Mouse (Mus musculus) inflammation-experienced regulatory T-cells, adult 6 months (primary cell): ENCODE data around the gene H1fx. TPM values are rescaled to one million over a fixed set of nuclear protein-coding genes. Genes with fewer than 3 reads are reported as not detected.
"Not testable (repeated sequence)": the region's sequence is repeated elsewhere in the genome, so short reads cannot be mapped to it uniquely, and the experiment has no call there.

Experiments used
- ATAC-seq: one replicate; pipeline ENCODE4 v1.8.0; 2017
- polyA plus RNA-seq, 3 experiments: library from polyadenylated mRNA; unstranded; fragments of 100-300 nt; shearing (Covaris generic); gene quantifications; one replicate each; pipeline ENCODE4 v1.2.1; 2017

Gene H1fx
- polyA plus RNA-seq = not detected

DNA sequence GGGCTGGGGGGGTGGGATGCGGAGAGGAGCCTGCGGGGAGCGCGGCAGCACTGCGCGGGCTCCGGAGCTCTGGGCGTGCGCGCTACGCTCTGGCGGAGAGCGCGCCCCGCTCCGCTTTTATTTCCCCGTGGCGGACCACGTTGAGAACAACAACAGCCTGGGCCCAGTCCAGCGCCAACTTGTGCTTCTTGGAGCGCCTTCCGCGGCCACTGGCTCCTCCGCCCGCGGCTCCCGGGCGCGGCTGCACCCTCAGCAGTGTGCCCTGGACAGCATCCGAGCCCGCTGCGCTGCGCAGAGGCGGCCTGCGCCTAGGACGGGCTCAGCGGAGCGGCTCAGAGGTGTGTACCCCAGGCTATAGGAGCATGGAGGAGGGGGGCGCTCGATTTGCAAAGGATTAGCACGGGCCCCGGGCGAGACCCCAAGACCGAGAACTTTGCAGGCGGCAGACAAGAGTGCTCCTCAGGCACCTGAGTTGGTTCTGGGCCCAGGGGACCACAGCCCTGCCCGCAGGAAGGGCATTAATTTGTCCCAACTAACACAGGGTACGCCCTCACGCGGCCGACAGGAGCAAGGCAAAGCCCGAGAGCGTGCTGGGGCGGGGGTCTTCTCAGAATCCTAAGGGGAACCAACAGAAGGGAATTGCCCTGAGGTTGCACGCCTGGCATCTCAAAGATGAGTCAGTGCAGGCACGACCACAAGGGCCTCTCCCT, at the start of gene H1fx:
TSS of gene H1fx (minus strand) at position 91 of the 710 bp plus-strand sequence.
- ATAC-seq = no peak

- ATAC-seq = no peak
These were observed 49.0 kb upstream of the H1fx start for GRCm38 (mm10) chr6:88030432-88030831.

GRCm38 (mm10) chr6:88027390-88027789, 46.0 kb upstream of the H1fx start:
- ATAC-seq = no peak

GRCm38 (mm10) chr6:88023316-88023890, 42.0 kb upstream of the H1fx start:
- ATAC-seq = no peak

DNA sequence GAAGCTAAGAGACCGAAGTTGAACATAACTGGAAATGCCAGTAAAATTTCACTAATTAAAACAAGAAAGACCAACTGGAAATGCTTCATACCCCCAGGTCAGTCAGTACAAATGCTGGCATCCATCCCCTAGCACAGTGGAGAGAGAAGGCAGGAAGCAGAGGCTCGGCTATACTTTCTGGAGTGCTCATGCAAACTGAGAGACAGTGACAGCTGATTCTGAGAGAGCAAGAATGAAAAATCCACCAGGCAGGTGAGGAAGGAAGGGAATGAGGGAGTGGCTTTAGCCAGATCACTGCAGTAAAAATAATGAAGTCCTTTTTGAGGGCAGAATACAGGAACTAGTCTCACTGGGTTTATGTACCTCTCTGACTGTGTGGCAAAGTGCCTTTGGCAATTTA, 37.7 kb upstream of the H1fx start:
- no peak for ATAC-seq

DNA sequence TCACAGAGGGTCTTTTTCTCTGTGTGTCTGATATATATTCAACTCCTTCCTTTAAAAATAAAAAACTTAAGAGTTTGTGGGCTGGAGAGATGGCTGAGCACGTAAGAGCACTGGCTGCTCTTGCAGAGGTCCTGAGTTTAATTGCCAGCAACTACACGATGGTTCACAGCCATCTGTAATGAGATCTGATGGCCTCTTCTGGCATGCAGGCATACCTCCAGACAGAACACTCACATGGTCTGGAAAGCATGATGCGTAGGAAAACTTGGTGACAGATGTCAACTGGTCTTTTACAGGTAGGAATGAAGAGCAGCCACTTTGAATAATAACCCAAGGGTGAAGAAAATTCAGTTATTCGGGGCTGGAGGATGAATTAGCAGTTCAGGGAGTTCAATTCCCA, 36.4 kb upstream of the H1fx start:
- no peak for ATAC-seq

DNA sequence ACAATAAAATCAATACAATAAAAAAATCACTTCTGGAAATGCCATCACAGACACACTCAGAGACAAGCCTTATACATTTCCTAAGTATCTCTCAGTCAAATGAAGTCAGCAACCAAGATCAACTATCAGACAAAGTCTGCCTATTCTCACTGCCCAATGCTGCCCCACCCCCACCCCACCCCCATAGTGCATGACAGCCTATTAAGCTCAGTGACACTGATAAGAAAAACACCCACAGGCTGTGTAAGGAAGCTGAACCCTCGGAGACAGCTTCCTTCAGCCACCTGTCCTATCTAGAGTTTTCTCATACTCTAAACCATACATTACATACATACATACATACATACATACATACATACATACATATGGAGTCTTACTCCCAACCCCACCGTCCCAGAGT, 34.4 kb upstream of the H1fx start:
- no peak for ATAC-seq

- no peak for ATAC-seq
These were observed 32.0 kb upstream of the H1fx start for GRCm38 (mm10) chr6:88013456-88013855.

DNA sequence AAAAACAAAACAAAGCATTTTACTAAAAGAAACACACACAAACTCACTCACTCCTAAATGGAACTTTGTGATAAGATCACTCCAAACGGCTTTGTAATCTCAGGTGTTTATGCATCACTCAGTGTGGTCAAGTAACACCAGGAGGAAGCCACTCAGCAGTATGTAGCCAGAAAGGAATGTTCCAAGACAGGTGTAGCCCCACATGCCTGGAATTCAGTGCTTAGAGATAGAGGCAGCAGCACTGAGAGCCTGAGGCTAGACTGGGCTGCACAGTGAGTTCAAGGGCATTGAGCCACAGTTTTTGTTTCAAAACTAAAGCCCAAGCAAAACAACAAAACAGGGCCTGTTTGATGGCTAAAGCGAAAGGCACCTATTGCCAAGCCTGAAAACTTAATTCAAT, 31.2 kb upstream of the H1fx start:
- ATAC-seq = no peak

- not testable (repeated sequence) for ATAC-seq
These were observed 29.7 kb upstream of the H1fx start for GRCm38 (mm10) chr6:88011106-88011505.

DNA sequence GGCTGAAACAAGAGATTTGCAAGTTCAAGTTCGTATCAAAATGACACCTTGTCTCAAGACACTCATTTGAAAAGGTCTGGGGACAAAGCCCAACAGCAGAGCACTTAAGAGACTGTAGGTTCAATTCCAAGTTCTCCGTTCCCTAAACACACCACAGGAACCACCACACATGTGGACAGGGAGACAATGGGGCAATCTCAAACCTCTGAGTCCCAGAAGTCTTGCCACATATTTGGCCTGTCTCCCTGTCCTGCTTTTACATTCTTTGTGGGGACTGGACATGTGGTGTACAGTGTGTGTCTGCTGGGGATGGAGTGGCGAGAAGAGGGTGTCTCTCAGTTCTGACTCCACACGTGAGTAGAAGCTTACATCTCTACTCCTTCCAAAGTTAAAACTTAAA, 27.8 kb upstream of the H1fx start:
- no peak for ATAC-seq

DNA sequence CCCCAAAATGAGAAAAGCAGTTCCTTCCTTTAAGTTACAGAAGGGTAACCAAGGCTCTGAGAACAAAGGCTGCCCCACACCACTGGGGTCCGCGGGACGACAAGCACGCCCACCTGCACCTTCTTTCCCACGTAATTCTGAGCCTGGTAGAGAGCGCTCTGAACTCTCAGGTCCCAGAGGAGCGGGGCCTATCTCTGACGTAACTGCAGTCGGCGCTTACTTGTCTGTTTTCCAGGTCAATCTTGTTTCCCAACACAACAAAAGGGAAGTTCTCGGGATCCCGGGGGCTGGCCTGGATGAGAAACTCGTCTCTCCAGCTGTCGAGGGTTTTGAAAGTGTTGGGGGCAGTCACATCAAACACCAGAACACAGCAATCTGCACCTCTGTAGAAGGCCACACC, 23.3 kb upstream of the H1fx start:
- ATAC-seq = not testable (repeated sequence)

- no peak for ATAC-seq
These were observed 22.0 kb upstream of the H1fx start for GRCm38 (mm10) chr6:88003439-88003838.

- no peak for ATAC-seq
These were observed 16.9 kb upstream of the H1fx start for GRCm38 (mm10) chr6:87998358-87998757.

GRCm38 (mm10) chr6:87997706-87998265, 16.3 kb upstream of the H1fx start:
- ATAC-seq = peak; percentile 52

DNA sequence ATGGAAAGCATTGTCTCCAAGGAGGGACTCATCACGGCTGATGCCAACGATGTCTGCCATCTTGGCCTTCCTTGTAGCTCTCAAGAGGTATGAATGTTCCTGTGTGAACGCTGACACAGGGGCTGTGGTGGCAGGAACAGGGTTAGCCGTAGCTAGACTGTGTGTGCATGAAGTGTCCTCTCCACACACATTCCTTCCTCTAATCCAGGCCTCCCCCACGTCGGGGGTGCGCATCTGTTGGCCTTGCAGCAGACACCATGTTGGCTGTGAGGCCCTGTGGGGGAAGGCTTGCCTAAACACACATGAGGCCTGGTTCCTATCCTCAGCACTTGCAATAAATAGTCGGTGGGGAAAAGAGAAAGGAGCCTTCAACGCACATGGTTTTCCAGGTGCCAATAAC, 15.2 kb upstream of the H1fx start:
- ATAC-seq = no peak

GRCm38 (mm10) chr6:87995519-87995918, 14.1 kb upstream of the H1fx start:
- ATAC-seq = no peak

DNA sequence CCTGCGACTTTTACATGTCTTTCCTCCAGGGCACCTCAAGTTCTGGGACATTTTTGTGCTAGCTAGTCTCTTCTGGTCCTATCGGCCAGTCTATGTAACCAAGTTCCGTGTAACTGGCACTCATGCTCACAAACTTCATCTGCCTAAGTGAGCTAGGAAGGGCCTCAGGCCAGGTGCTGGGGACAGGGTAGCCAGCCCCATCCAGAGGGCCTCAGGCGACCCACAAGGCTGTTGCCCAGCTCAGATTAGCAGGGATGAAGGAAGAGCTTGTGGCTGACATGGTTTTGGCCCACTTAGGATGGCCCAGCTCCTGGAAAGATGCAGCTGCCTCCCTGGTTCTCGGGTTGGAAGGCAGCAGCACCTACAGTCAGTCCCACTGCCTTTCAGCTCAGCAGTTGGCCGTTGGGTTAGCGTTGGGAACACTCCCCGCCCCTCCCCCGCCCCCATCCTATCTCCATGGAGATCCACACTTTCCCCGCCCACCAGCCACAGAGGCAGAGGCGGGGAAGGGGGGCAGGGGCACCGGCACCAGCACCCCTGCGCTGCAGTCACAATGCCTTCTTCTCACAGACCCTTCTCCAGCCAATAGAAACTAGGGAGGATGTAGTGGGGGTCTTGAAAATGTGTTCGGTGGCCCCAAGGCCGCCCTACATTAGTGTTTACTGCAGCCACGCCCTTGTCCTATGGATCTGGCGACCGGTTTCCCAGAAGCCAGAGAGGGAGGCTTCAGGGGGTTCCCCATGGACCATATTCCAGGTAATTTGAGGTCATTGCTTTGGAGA, 12.5 kb upstream of the H1fx start:
- no peak for ATAC-seq

DNA sequence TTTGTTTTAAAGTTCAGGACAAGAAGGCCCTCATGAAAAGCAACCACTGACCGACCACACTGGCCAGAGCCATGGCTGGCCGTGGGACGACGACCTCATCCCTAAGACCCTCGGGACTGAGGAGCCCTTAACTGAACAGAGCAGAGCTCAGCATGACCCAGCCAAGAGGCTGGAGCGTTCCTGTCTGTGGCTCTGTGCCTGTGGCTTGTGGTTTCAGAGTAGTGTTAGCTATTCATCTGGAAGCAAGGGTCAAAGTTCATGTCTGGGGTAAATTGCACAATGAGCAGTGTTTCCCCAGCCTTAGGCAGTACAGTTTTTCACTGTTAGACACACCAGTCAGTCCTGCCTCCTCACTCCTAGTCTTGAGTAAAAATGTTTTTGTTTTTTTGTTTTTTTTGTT, 11.3 kb upstream of the H1fx start:
- ATAC-seq = no peak

DNA sequence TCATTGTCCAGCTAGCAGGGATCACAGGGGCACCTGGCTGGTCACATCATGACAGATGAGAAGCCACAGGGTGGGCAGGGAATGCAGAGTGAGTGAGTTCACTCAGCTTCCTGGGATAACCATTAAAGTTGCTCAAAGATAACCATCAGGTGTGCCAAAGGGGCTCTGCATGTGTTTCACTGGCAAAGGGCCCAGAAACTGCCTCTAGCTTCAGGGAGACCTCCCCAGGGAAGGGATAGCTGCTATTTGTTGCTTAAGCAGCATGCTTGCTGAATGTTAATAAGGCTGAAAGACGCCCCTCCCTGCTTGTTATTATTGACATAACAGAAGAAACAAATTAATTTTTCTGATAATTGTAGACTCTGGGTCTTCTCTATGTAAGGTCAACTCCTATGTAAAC, 10.4 kb upstream of the H1fx start:
- no peak for ATAC-seq

DNA sequence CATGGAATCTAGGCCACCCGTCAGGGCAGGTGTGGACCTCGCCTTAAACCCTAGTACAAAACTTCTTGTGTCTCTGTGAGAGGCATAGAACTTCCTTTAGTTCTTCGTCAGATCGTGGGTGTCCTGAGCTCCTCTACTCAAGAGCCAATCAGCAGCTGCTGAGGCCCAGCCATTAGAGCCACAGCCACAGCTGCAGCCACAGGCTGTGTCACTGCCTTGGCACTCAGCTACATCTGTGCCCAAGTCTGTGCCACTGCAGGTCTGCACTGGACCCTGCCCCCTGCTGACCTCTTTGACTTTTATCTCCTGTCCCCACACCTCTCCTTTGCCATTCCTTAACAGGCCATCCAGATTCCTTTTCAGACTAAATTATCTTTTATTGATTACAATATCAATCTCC, 9.8 kb upstream of the H1fx start:
- ATAC-seq = no peak

DNA sequence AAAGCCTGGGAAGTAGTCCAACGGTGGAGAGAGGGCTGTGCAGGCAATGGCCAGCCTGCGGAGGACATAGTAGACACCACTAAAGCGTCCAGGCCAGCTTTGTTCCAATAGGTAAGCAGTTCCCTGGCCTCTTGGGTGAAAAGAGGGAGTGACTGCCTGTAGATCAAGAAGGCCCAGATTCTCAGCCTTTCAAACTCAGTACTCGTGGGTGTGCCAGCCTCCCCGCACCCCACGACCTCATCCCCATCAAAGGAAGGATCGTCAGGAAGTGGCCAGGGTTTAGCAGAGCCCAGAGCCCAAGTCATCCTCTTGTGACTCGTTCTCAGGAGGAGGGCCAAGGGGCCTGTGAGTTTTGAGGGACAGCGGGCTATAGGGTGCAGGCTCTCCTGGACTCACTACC, 1.1 kb upstream of the H1fx start:
- ATAC-seq = no peak

GRCm38 (mm10) chr6:87981030-87981485, 379 bp downstream of the H1fx start:
- ATAC-seq = no peak
